Mouse (Mus musculus) heart, postnatal 36 days (tissue): ENCODE measurements around the gene Cpn2. TPM values are rescaled to one million over a fixed set of nuclear protein-coding genes. Genes with fewer than 3 reads are reported as not detected.

Experiments
- DNase-seq, 2 experiments: peaks; one replicate each; pipeline ENCODE4 v3.0.0; 2021 to 2022
- intact Hi-C: fragments of 180-260 bp; cut with DNase I; formaldehyde crosslinking; loops from one replicate; pipeline ENCODE4 v1.15.1; 2025
- total RNA-seq, 2 experiments: library from RNA; stranded (reverse); gene quantifications; 2 replicates each; pipeline ENCODE4 v1.2.3; 2021

The Cpn2 gene
- total RNA-seq, 2 experiments from 2014 or later, result 0.11 to 0.19 TPM

GRCm38 (mm10) chr16:30252003-30252418 is 15.3 kb downstream of the Cpn2 start:
- intact Hi-C loops, result loop anchor here (1.0 to 5.0 kb wide), 4 partner anchors 32 to 280 kb away; no protein-coding TSS in a partner anchor
- DNase-seq, result peak; percentile 85 to 87

- intact Hi-C loops, result no loop called here
- DNase-seq, result no peak
Measured at GRCm38 (mm10) chr16:30244037-30244700, 23.1 kb downstream of the Cpn2 start.

DNA sequence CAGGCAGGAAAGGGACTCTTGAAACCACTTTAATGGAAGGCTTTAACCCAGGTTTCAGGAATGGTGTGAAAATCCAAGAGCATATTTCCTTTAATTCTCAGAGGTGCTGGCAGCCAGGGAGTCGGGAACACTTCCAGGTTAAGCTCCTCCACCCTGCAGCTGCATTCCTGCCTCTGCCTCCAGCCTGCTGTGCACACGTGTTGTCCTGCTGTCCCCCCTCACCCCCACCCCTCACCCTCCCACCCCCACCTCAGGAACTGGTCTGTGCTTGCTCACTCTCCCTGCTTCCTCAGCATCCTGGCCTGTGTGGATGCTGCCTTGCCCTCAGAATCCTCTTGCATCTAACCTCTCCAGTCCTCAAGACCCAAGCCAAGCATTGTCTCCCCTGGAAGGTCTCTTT is 25.7 kb downstream of the Cpn2 start:
- intact Hi-C loops, result no loop called here
- DNase-seq, result no peak

GRCm38 (mm10) chr16:30238791-30239190 is 28.5 kb downstream of the Cpn2 start:
- intact Hi-C loops, result no loop called here
- no peak for DNase-seq

DNA sequence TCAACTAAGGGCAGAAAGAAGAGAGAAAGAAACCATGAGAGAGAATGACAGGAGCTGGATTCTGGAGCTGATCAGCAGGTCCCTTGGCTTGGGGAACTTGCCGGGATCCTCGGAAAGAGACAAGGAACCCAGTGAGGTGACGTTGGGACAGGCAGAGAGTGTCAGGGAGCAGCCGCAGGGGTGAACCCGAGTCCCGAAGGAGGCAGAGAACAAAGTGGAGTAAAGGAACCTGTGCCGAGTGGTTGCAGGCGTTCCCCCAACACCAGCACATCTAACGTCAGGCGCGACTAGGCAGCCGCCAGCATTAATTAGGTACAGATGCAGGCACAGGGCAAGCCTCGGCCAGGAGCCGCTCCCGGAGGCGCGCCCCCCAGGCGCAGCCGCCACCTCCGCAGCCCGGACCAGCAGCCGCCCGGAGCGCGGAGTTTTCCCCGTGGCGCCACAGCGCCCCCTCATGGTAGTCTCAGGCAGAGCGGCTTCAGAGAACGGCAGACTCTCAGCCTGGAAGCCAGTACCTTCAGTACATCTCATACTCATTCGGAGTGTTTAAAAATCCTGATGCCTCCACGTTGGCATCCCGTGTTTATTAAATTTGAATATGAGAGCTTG is 31.1 kb downstream of the Cpn2 start:
- intact Hi-C loops, result loop anchor here (1.0 to 2.0 kb wide), 4 partner anchors 47 to 605 kb away; no protein-coding TSS in a partner anchor
- peak; percentile 88 to 92 for DNase-seq

GRCm38 (mm10) chr16:30235577-30235976 is 31.7 kb downstream of the Cpn2 start:
- DNase-seq, result peak in 1 of 2 experiments; percentile 12
- intact Hi-C loops, result loop anchor here (2.0 kb wide), 1 partner anchor 169 kb away; no protein-coding TSS in a partner anchor

GRCm38 (mm10) chr16:30234636-30235546 is 32.4 kb downstream of the Cpn2 start:
- intact Hi-C loops, result loop anchor here (2.0 kb wide), 1 partner anchor 168 kb away; no protein-coding TSS in a partner anchor
- no peak for DNase-seq

- intact Hi-C loops, result loop anchor here (2.0 kb wide), 1 partner anchor 167 kb away; no protein-coding TSS in a partner anchor
- DNase-seq, result no peak
Measured at GRCm38 (mm10) chr16:30234077-30234476, 33.2 kb downstream of the Cpn2 start.

DNA sequence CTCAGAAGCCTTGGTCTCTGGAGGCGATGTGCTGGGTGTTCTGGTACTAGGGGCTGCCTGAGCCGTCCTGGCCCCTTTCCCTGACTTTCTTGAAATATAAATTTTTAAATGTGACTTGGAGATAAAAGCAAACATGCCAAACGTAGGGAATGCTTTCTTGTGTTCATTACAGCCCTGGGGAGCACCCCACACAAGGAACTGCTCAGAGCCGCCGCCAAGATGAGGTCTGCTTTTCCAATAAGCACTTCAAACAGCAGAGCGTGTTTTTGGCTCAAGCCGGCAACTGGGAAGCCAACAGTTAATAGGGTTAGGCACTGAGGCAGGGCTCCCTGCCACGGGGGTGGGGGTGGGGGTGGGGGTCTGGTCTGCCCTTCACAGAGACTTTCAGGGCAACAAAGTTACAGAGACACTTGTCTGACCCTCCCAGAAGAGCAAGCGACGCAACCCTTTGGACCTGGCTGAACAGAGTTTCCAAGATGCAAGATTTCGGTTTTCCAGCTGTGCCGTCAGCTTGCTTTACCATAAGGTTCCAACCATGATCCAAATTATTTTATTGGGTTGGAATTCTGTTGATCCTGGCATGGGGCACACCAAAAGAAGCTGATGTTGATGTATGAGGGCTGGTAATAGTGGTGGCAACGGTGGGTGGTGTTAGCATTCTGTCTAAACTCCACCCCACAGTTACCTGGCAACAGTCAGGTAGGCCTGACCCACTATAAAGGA is 35.3 kb downstream of the Cpn2 start:
- intact Hi-C loops, result no loop called here
- no peak for DNase-seq

DNA sequence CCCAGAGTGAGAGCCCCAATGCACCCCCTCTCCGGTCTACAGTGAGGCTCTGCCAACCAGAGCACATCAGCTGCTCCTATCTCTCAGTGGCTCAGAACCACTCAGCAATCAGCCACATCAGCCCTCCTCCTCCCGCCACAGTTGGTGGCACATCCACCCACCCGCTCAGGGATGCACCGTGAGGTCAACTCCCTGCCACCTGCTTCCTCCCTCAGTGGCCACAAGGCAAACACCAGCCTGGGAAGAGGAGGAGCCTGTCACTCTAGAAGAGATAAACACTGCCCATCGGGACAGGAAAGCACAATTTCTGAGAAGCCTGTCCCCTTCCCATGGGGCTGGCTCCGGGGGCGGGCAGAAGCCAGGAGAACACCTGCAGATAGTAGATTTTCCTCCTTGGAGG is 39.9 kb downstream of the Cpn2 start:
- intact Hi-C loops, result no loop called here
- DNase-seq, result no peak

- intact Hi-C loops, result no loop called here
- no peak for DNase-seq
Measured at GRCm38 (mm10) chr16:30221161-30221782, 46.0 kb downstream of the Cpn2 start.

DNA sequence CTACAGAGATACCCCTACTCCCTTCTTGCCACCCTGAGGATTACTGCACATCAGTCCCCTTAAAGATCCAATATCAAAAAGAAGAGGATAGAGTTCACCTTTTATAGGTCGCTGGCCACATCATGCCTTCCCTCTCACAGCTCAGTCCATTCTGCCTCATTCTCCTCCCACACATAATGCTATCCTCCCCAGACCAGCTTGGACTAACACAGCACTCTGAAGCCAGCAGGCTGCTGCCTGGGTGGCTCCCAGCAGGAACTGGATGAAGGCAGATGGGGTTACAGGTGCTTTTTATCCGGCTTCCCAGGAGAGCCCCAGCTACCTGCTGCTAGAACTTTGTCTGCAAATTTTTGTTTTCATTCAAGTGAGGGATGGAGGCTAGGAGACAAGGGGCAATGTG is 51.5 kb downstream of the Cpn2 start:
- no peak for DNase-seq
- intact Hi-C loops, result no loop called here

GRCm38 (mm10) chr16:30213644-30214043 is 53.7 kb downstream of the Cpn2 start:
- no peak for DNase-seq
- intact Hi-C loops, result no loop called here

- DNase-seq, result no peak
- intact Hi-C loops, result no loop called here
Measured at GRCm38 (mm10) chr16:30212035-30212434, 55.3 kb downstream of the Cpn2 start.

DNA sequence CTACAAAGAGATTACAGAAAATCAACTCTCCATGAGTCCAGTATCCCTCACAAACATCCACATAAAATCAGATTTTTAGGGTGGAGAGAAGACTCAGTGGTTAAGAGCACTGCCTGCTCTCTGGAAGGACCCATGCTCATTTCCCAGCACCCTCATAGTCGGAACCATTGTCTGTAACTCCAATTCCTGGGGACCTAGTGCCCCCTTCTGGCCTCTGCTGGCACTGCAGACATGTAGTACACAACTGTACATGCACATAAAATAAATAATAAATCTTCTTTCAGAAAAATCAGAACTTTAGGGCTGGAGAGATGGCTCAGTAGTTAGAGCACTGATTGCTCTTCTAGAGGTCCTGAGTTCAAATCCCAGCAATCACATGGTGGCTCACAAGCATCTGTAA is 58.0 kb downstream of the Cpn2 start:
- intact Hi-C loops, result no loop called here

DNA sequence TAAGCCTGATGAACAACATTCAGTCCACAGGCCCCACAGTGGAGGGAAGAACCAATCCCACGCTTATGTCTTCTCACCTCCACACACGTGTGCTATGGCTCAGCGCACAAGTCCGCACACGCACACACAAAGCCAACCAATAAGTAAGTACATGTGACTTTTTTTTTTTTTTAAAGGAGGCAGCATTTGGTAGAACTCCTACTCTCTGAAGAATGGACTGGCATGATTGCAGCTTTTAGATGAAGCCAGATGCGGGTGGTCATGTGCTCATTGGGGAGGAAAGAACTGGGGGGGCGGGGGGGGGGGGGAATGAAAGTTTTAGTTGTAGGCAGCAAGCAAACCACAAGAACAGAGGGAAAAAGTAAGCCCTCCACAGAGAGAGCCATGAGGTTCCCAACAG is 59.3 kb downstream of the Cpn2 start:
- intact Hi-C loops, result no loop called here
- no peak for DNase-seq

More for the DNA sequence above, 58.0 kb downstream of the Cpn2 start:
- no peak for DNase-seq

DNA sequence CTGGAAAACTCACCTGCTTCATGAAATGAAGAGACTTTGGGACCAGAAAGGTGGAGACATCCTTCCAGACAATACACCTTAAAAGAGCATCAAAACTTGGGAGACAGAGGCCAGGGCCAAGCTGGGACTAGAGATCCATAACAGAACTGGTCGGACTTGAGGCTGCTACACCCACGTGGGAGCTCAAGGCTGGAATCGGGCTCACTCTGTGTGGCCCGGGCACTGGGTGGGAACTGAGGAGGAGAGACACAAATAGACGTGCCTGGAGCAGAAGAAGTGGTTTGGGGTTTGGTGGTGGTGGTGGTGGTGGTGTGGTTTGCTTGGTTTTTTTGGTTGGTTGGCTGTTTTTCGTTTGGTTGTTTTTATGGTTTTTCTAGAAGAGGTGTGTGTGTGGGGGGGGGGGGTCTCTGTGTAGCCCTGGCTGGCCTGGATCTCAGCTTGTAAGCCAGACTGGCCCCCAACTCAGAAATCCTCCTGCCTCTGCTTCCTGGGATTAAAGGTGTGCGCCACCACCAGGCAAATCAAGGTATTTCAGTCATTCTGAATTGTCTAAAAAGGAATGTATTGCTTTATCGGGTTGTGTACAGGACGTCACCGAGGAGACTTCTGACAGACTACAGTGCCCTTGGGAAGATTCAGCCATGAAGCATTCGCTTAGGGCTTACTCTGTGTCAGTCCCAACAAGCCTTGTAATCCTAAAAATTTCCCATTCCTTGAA is 60.0 kb downstream of the Cpn2 start:
- DNase-seq, result no peak

More for the DNA sequence above, 60.0 kb downstream of the Cpn2 start:
- intact Hi-C loops, result no loop called here
